Mouse (Mus musculus): Measurements from ENCODE around the gene Sept1. TPM values are rescaled to one million over a fixed set of nuclear protein-coding genes. Genes with fewer than 3 reads are reported as not detected.
"Not testable (repeated sequence)": the region's sequence is repeated elsewhere in the genome, so short reads cannot be mapped to it uniquely, and the experiment has no call there.

Gene Sept1
- polyA plus RNA-seq, 1 experiment from 2014 or later = 30.1 TPM

DNA sequence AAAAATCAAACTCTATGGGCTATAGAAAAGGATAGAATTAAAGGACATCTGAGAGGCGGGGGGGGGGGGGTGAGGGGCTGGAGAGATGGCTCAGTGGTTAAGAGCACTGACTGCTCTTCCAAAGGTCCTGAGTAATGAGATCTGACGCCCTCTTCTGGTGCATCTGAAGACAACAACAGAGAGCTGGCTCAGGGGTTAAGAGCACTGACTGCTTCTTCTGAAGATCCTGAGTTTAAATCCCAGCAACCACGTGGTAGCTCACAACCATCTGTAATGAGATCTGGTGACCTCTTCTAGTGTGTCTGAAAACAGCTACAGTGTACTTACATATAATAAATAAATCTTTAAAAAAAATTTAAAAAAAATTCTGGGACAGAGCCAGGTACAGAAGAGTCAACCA is 51.2 kb downstream of the Sept1 start:
- not testable (repeated sequence) for ATAC-seq (ENCODE audit: low FRiP score, low read depth); H3K4me2 ChIP-seq (replicated peaks); H3K9ac ChIP-seq; H3K4me1 ChIP-seq; H3K27ac ChIP-seq; H3K36me3 ChIP-seq; H3K9me3 ChIP-seq; H3K27me3 ChIP-seq (replicated peaks); H3K4me3 ChIP-seq
- 42% methylated on average over 3 of the region's 3 CpGs for WGBS

DNA sequence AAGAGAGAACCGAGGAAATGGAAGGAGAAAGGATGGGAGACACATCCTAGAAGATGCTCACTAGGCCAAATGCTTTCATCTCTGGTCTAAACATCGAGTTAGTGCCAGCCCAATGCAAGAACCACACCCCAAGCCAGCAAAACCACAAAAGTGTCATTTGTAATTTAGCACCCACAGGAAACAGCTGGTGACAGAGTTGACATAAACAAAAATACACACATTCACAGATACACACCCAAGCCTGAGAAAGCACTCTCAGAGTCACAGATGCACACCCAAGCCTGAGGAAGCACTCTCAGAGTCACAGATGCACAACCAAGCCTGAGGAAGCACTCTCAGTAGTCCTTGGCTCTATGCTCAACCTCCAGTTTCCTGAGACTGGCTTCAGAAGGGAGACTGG is 52.1 kb downstream of the Sept1 start:
- Histone ChIP-seq H3K27ac (no peak overlapping the region), H3K9ac (no peak overlapping the region), H3K36me3 (no peaks in the 10 kb centered on the region), H3K4me1 (no peaks in the 10 kb centered on the region), H3K27me3 (replicated peaks) (no peaks in the 10 kb centered on the region), H3K4me2 (replicated peaks) (no peak overlapping the region), H3K4me3 (no peak overlapping the region), H3K9me3 (no peaks in the 10 kb centered on the region)
- no peak for ATAC-seq (ENCODE audit: low FRiP score, low read depth)
- WGBS = 79% methylated on average over 2 of the region's 2 CpGs

DNA sequence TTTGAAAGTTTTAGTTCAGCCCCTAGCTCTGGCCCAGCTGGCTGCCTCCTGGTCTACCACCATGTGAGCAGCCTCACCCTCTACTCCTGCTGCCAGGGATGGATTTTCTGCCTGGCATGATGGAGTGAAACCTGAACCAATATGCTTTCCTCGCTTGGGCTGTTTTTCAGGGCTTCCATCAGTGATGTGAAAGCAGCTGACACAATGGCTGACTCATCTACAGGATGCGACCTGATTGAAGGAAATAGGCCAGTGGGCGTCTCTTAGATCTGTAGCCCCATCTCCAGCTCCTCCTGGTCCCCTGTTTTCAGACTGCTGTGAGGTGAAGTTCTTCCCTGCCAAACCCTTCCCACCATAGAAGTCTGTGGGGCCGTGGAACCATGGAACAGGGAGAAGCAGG is 56.0 kb downstream of the Sept1 start:
- Histone ChIP-seq H3K27me3 (replicated peaks) (no peaks in the 10 kb centered on the region), H3K4me3 (no peak overlapping the region), H3K36me3 (no peaks in the 10 kb centered on the region), H3K4me1 (no peaks in the 10 kb centered on the region), H3K4me2 (replicated peaks) (no peak overlapping the region), H3K27ac (no peak overlapping the region), H3K9ac (no peak overlapping the region), H3K9me3 (no peaks in the 10 kb centered on the region)
- no peak for ATAC-seq (ENCODE audit: low FRiP score, low read depth)
- WGBS = 81% methylated on average over 4 of the region's 4 CpGs

DNA sequence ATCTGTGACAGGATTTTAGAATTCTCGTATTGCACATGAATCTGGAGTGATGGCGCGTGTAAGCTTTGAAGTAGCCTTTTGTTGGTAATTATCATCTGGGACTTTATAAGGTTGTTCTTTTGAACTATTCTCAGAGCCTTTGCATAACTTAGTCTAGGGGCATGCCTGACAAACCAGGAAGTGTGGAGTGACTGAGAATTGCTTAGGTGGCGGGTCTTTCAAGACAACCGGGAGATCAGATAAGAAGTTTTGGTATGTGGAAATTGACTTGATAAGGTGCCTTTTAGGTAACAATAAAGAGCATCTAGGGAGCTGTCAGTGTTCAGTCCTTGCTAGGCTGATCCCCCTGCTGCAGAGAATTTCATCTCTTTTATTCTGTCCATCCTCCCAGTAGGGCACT is 66.4 kb downstream of the Sept1 start:
- no peaks in the 10 kb centered on the region for H3K27me3 ChIP-seq (replicated peaks)
- H3K36me3 ChIP-seq = no peaks in the 10 kb centered on the region
- WGBS = 94% methylated on average over 5 of the region's 5 CpGs
- no peaks in the 10 kb centered on the region for H3K4me1 ChIP-seq
- ATAC-seq (ENCODE audit: low FRiP score, low read depth) = no peak
- H3K4me2 ChIP-seq (replicated peaks) = no peak overlapping the region
- no peaks in the 10 kb centered on the region for H3K9me3 ChIP-seq
- H3K27ac ChIP-seq = no peak overlapping the region
- H3K9ac ChIP-seq = no peak overlapping the region
- no peak overlapping the region for H3K4me3 ChIP-seq

DNA sequence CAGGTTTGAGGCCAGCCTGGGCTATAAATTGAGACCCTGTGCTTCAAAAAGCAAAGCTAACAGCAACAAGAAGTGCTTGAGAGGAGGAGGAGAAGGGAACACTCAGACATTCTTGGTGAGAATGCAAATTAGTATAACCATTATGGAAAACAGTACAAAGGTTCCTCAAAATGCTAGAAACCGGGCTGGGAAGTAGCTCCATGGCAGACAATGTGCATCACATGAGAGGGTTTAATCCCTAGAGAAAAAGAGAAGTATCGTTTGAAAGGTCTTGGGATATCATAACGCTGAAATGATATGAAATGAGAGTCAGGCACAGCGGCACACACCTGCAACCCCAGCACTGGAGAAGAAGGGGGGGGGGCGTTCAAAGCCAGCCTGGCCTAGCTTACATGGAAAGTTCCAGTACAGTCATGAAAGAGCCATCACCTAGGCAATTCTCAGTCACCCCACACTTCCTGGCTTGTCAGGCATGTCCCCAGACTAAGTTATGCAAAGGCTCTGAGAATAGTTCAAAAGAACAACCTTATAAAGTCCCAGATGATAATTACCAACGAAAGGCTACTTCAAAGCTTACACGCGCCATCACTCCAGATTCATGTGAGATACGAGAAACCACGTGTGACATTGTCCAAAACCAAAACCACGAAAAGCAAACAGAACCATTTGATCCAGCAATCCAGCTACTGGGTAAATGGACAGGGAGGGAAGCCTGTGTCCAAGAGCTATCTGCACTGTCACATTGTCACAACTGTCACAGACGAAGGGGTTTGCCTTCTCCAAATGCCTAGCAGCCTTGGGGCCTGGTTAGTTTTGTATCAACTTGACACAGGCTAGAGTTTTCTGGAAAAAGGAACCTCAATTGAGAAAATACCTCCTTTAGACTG is 67.1 kb downstream of the Sept1 start:
- no peak overlapping the region for H3K4me2 ChIP-seq (replicated peaks)
- no peak overlapping the region for H3K9ac ChIP-seq
- H3K27me3 ChIP-seq (replicated peaks) = no peaks in the 10 kb centered on the region
- no peaks in the 10 kb centered on the region for H3K36me3 ChIP-seq
- H3K9me3 ChIP-seq = no peaks in the 10 kb centered on the region
- no peak for ATAC-seq (ENCODE audit: low FRiP score, low read depth)
- H3K27ac ChIP-seq = no peak overlapping the region
- H3K4me3 ChIP-seq = no peak overlapping the region
- H3K4me1 ChIP-seq = no peaks in the 10 kb centered on the region
- 89% methylated on average over 12 of the region's 12 CpGs for WGBS

Other genes starting within 250 kb of the Sept1 start
- gene Mvp, start 218.5 kb downstream of the Sept1 start, polyA plus RNA-seq (2016; fragmentation: Nextera tagmentation; extraction: Ambion mirVana) = 5.9 and 6.6 TPM in 2 replicates
- gene Pagr1b, start 216.6 kb downstream of the Sept1 start, polyA plus RNA-seq (2016; fragmentation: Nextera tagmentation; extraction: Ambion mirVana) = not detected in 2 replicates
- 63.1 and 80.4 TPM in 2 replicates for gene Pagr1a, start 215.8 kb downstream of the Sept1 start, polyA plus RNA-seq (2016; fragmentation: Nextera tagmentation; extraction: Ambion mirVana)
- gene Gm42742, start 212.0 kb downstream of the Sept1 start, polyA plus RNA-seq (2016; fragmentation: Nextera tagmentation; extraction: Ambion mirVana) = 46.4 and 66.2 TPM in 2 replicates
- gene Prrt2, start 211.9 kb downstream of the Sept1 start, polyA plus RNA-seq (2016; fragmentation: Nextera tagmentation; extraction: Ambion mirVana) = 5.3 and 6.2 TPM in 2 replicates
- gene Maz, start 206.1 kb downstream of the Sept1 start, polyA plus RNA-seq (2016; fragmentation: Nextera tagmentation; extraction: Ambion mirVana) = 134 TPM in 2 replicates
- 90.8 and 93.0 TPM in 2 replicates for gene Kif22, start 190.7 kb downstream of the Sept1 start, polyA plus RNA-seq (2016; fragmentation: Nextera tagmentation; extraction: Ambion mirVana)
- not detected in 2 replicates for gene Zg16, start 145.8 kb downstream of the Sept1 start, polyA plus RNA-seq (2016; fragmentation: Nextera tagmentation; extraction: Ambion mirVana)
- gene AI467606, start 141.8 kb downstream of the Sept1 start, polyA plus RNA-seq (2016; fragmentation: Nextera tagmentation; extraction: Ambion mirVana) = 0.88 and 1.2 TPM in 2 replicates
- 1.2 and 2.1 TPM in 2 replicates for gene Qprt, start 110.9 kb downstream of the Sept1 start, polyA plus RNA-seq (2016; fragmentation: Nextera tagmentation; extraction: Ambion mirVana)
- gene Spn, start 95.3 kb downstream of the Sept1 start, polyA plus RNA-seq (2016; fragmentation: Nextera tagmentation; extraction: Ambion mirVana) = 0.15 and 0.34 TPM in 2 replicates
- 86.4 and 97.3 TPM in 2 replicates for gene Cd2bp2, start 37.1 kb downstream of the Sept1 start, polyA plus RNA-seq (2016; fragmentation: Nextera tagmentation; extraction: Ambion mirVana)
- gene Tbc1d10b, start 24.7 kb downstream of the Sept1 start, polyA plus RNA-seq (2016; fragmentation: Nextera tagmentation; extraction: Ambion mirVana) = 43.4 and 45.6 TPM in 2 replicates
- 54.2 and 72.8 TPM in 2 replicates for gene Mylpf, start 24.2 kb downstream of the Sept1 start, polyA plus RNA-seq (2016; fragmentation: Nextera tagmentation; extraction: Ambion mirVana)
- gene Zfp553, start 69 bp downstream of the Sept1 start, polyA plus RNA-seq (2016; fragmentation: Nextera tagmentation; extraction: Ambion mirVana) = 67.6 and 68.9 TPM in 2 replicates
- gene Zfp771, start 11.1 kb upstream of the Sept1 start, polyA plus RNA-seq (2016; fragmentation: Nextera tagmentation; extraction: Ambion mirVana) = 58.1 and 61.9 TPM in 2 replicates
- 130 and 144 TPM in 2 replicates for gene Dctpp1, start 27.6 kb upstream of the Sept1 start, polyA plus RNA-seq (2016; fragmentation: Nextera tagmentation; extraction: Ambion mirVana)
- gene Sephs2, start 40.9 kb upstream of the Sept1 start, polyA plus RNA-seq (2016; fragmentation: Nextera tagmentation; extraction: Ambion mirVana) = 65.2 and 73.1 TPM in 2 replicates
- 1.3 and 2.0 TPM in 2 replicates for gene Itgal, start 63.1 kb upstream of the Sept1 start, polyA plus RNA-seq (2016; fragmentation: Nextera tagmentation; extraction: Ambion mirVana)
- gene Zfp768, start 112.5 kb upstream of the Sept1 start, polyA plus RNA-seq (2016; fragmentation: Nextera tagmentation; extraction: Ambion mirVana) = 20.8 and 21.3 TPM in 2 replicates
- 7.2 and 8.3 TPM in 2 replicates for gene Zfp747, start 142.9 kb upstream of the Sept1 start, polyA plus RNA-seq (2016; fragmentation: Nextera tagmentation; extraction: Ambion mirVana)
- gene 9130019O22Rik, start 154.0 kb upstream of the Sept1 start, polyA plus RNA-seq (2016; fragmentation: Nextera tagmentation; extraction: Ambion mirVana) = 5.3 TPM in 2 replicates
- gene E430018J23Rik, start 160.5 kb upstream of the Sept1 start, polyA plus RNA-seq (2016; fragmentation: Nextera tagmentation; extraction: Ambion mirVana) = 6.4 and 7.8 TPM in 2 replicates
- 5.7 and 6.8 TPM in 2 replicates for gene Zfp764, start 173.7 kb upstream of the Sept1 start, polyA plus RNA-seq (2016; fragmentation: Nextera tagmentation; extraction: Ambion mirVana)
- 31.4 and 36.0 TPM in 2 replicates for gene Zfp688, start 188.9 kb upstream of the Sept1 start, polyA plus RNA-seq (2016; fragmentation: Nextera tagmentation; extraction: Ambion mirVana)
- 17.4 and 20.3 TPM in 2 replicates for gene Zfp689, start 216.0 kb upstream of the Sept1 start, polyA plus RNA-seq (2016; fragmentation: Nextera tagmentation; extraction: Ambion mirVana)
- 56.1 and 63.5 TPM in 2 replicates for gene Prr14, start 226.5 kb upstream of the Sept1 start, polyA plus RNA-seq (2016; fragmentation: Nextera tagmentation; extraction: Ambion mirVana)
- 13.1 and 16.9 TPM in 2 replicates for gene Fbrs, start 246.1 kb upstream of the Sept1 start, polyA plus RNA-seq (2016; fragmentation: Nextera tagmentation; extraction: Ambion mirVana)